Mouse (Mus musculus) adrenal gland, adult 8-10 months (tissue): ENCODE results near the gene Cyb561. TPM values are rescaled to one million over a fixed set of nuclear protein-coding genes. Genes with fewer than 3 reads are reported as not detected.

Experiments used
- DNase-seq: peaks from one replicate; pipeline ENCODE4 v3.0.0; 2022
- total RNA-seq, 4 experiments: library from RNA; stranded (reverse); gene quantifications; 2 replicates each; pipeline ENCODE4 v1.2.4; 2022

The Cyb561 gene
- total RNA-seq, 4 experiments from 2014 or later = 214 to 322 (median 255) TPM

GRCm38 (mm10) chr11:105951601-105952044 lies 1.5 kb downstream of the Cyb561 start:
- DNase-seq = no peak

- no peak for DNase-seq
Observed at GRCm38 (mm10) chr11:105950519-105950918, 2.6 kb downstream of the Cyb561 start.

GRCm38 (mm10) chr11:105948255-105948654 lies 4.9 kb downstream of the Cyb561 start:
- DNase-seq = no peak

GRCm38 (mm10) chr11:105946694-105947154 lies 6.4 kb downstream of the Cyb561 start:
- DNase-seq = no peak

GRCm38 (mm10) chr11:105944770-105945672 lies 8.1 kb downstream of the Cyb561 start:
- DNase-seq = no peak

GRCm38 (mm10) chr11:105944126-105944621 lies 9.0 kb downstream of the Cyb561 start:
- peak; percentile 73 for DNase-seq

GRCm38 (mm10) chr11:105943133-105944102 lies 9.7 kb downstream of the Cyb561 start:
- peak; percentile 69 for DNase-seq

- DNase-seq = no peak
Observed at GRCm38 (mm10) chr11:105941973-105942372, 11.2 kb downstream of the Cyb561 start.

- DNase-seq = no peak
Observed at GRCm38 (mm10) chr11:105938771-105939170, 14.4 kb downstream of the Cyb561 start.

- DNase-seq = no peak
Observed at GRCm38 (mm10) chr11:105936974-105937373, 16.2 kb downstream of the Cyb561 start.

GRCm38 (mm10) chr11:105936200-105936599 lies 16.9 kb downstream of the Cyb561 start:
- DNase-seq = peak; percentile 64

GRCm38 (mm10) chr11:105935496-105935895 lies 17.6 kb downstream of the Cyb561 start:
- DNase-seq = no peak

- DNase-seq = no peak
Observed at GRCm38 (mm10) chr11:105934816-105935215, 18.3 kb downstream of the Cyb561 start.

- no peak for DNase-seq
Observed at GRCm38 (mm10) chr11:105934303-105934711, 18.8 kb downstream of the Cyb561 start.

- DNase-seq = no peak
Observed at GRCm38 (mm10) chr11:105933746-105934145, 19.4 kb downstream of the Cyb561 start.

- DNase-seq = no peak
Observed at GRCm38 (mm10) chr11:105931380-105931779, 21.8 kb downstream of the Cyb561 start.

- DNase-seq = no peak
Observed at GRCm38 (mm10) chr11:105928171-105928570, 25.0 kb downstream of the Cyb561 start.

GRCm38 (mm10) chr11:105927065-105928030 lies 25.8 kb downstream of the Cyb561 start:
- DNase-seq = no peak

GRCm38 (mm10) chr11:105922769-105923663 lies 30.1 kb downstream of the Cyb561 start:
- no peak for DNase-seq

- DNase-seq = no peak
Observed at GRCm38 (mm10) chr11:105921275-105921674, 31.9 kb downstream of the Cyb561 start.
